Mouse (Mus musculus): ENCODE data around the gene Hspd1.

DNA sequence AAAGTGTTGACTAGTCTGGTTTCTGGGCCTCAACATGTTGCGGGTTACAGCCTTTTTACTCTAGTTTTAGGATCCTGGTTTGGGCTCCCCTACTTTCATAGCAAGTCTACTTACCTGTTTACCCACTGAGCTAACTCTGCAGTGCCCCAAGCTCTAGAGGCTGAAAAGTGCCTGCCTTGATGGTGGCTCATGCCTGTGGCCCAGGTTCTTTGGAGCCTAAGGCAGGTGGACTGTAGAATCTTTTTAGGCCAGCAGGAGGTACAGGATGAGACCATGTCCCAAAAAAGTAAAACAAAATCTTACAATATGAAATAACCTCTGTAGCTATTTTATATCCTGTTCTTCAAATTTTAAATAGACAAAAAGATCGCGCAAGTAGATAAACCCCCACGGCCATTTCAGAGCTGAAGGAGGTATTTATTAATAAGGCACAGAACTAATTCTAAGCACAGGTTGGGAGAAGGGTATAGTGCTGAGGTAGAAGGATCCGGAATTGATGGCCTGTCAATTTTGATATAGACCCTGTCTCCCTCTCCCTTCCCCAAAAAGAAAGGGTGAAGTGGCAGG lies 1.5 kb upstream of the Hspd1 start:
- TF ChIP-seq POLR2A (IDR thresholded peaks at IDR 0.05; ENCODE audit: control insufficient read depth in 1 of 2, insufficient read depth in 1 of 2, low read depth in 1 of 2, low read length in 2 of 2, poor library complexity in 1 of 2) (no peak), ZC3H11A (IDR thresholded peaks at IDR 0.05; ENCODE audit: low read depth, low read length) (no peak)

All from MEL (cell line).